Mouse (Mus musculus): ENCODE results near the gene Flt3l. TPM values are rescaled to one million over a fixed set of nuclear protein-coding genes. Genes with fewer than 3 reads are reported as not detected.

Flt3l gene
- total and polyA plus RNA-seq, 2 experiments from 2014 or later: 2.1 to 8.0 TPM

GRCm38 (mm10) chr7:45158991-45159390, 22.8 kb upstream of the Flt3l start:
- Histone ChIP-seq H3K4me1 (ENCODE audit: insufficient read depth, low read length) (peaks cover 3% of the 10 kb centered on the region), H3K27ac (no peak overlapping the region), H3K9me3 (ENCODE audit: low read length) (no peaks in the 10 kb centered on the region), H3K36me3 (ENCODE audit: insufficient read depth, low read length) (0 out of 2 replicates have a peak, but pooled peaks cover 4% of the 10 kb centered on the region), H3K4me3 (ENCODE audit: low read length) (no peak overlapping the region), H3K9ac (replicated peaks; ENCODE audit: low read length) (no peak overlapping the region), H3K4me2 (ENCODE audit: low read depth, low read length) (no peak overlapping the region), H3K27me3 (ENCODE audit: insufficient read depth, low read length) (no peaks in the 10 kb centered on the region; the same call in 1 of the 2 replicates)
- 96% methylated on average over 6 of the region's 6 CpGs for WGBS
- TF ChIP-seq CTCF (IDR thresholded peaks at IDR 0.05; ENCODE audit: low read depth): no peak
- DNase-seq (ENCODE audit: low spot score) (no peak), ATAC-seq (no peak)

GRCm38 (mm10) chr7:45157459-45157858, 21.2 kb upstream of the Flt3l start:
- TF ChIP-seq CTCF (IDR thresholded peaks at IDR 0.05; ENCODE audit: low read depth): no peak
- DNase-seq (ENCODE audit: low spot score) (no peak), ATAC-seq (no peak)
- no peak overlapping the region for H3K4me3 ChIP-seq (ENCODE audit: low read length)
- no peaks in the 10 kb centered on the region for H3K27me3 ChIP-seq (ENCODE audit: insufficient read depth, low read length)
- H3K9ac ChIP-seq (replicated peaks; ENCODE audit: low read length): no peak overlapping the region
- no peak overlapping the region for H3K27ac ChIP-seq
- no peak overlapping the region for H3K4me2 ChIP-seq (ENCODE audit: low read depth, low read length)
- no peaks in the 10 kb centered on the region for H3K9me3 ChIP-seq (ENCODE audit: low read length)
- 90% methylated on average over 14 of the region's 14 CpGs for WGBS
- 0 out of 2 replicates have a peak, but pooled peaks cover 4% of the 10 kb centered on the region for H3K36me3 ChIP-seq (ENCODE audit: insufficient read depth, low read length)
- peaks cover 7% of the 10 kb centered on the region; the same call in 1 of the 2 replicates for H3K4me1 ChIP-seq (ENCODE audit: insufficient read depth, low read length)

- 97% methylated on average over 15 of the region's 15 CpGs for WGBS
- H3K4me3 ChIP-seq (ENCODE audit: low read length): no peak overlapping the region
These were observed 20.0 kb upstream of the Flt3l start for GRCm38 (mm10) chr7:45156206-45156605.

GRCm38 (mm10) chr7:45155590-45155989, 19.4 kb upstream of the Flt3l start:
- no peak for ATAC-seq
- no peak overlapping the region for H3K4me3 ChIP-seq (ENCODE audit: low read length)
- no peaks in the 10 kb centered on the region for H3K27me3 ChIP-seq (ENCODE audit: insufficient read depth, low read length)
- DNase-seq (ENCODE audit: low spot score): no peak
- H3K9ac ChIP-seq (replicated peaks; ENCODE audit: low read length): no peak overlapping the region
- peak overlapping the region; percentile 89 for H3K4me2 ChIP-seq (ENCODE audit: low read depth, low read length)
- TF ChIP-seq CTCF (IDR thresholded peaks at IDR 0.05; ENCODE audit: low read depth): no peak
- H3K4me1 ChIP-seq (ENCODE audit: insufficient read depth, low read length): peaks cover 7% of the 10 kb centered on the region; the same call in 1 of the 2 replicates
- no peaks in the 10 kb centered on the region for H3K9me3 ChIP-seq (ENCODE audit: low read length)
- WGBS: 86% methylated on average over 9 of the region's 9 CpGs
- H3K36me3 ChIP-seq (ENCODE audit: insufficient read depth, low read length): 0 out of 2 replicates have a peak, but pooled peaks cover 4% of the 10 kb centered on the region
- no peak overlapping the region for H3K27ac ChIP-seq

More at GRCm38 (mm10) chr7:45156206-45156605, 20.0 kb upstream of the Flt3l start:
- H3K27ac ChIP-seq: no peak overlapping the region
- H3K4me2 ChIP-seq (ENCODE audit: low read depth, low read length): no peak overlapping the region
- no peak for TF ChIP-seq CTCF (IDR thresholded peaks at IDR 0.05; ENCODE audit: low read depth)
- H3K36me3 ChIP-seq (ENCODE audit: insufficient read depth, low read length): 0 out of 2 replicates have a peak, but pooled peaks cover 4% of the 10 kb centered on the region
- DNase-seq (ENCODE audit: low spot score) (no peak), ATAC-seq (no peak)
- no peak overlapping the region for H3K9ac ChIP-seq (replicated peaks; ENCODE audit: low read length)
- peaks cover 7% of the 10 kb centered on the region; the same call in 1 of the 2 replicates for H3K4me1 ChIP-seq (ENCODE audit: insufficient read depth, low read length)
- no peaks in the 10 kb centered on the region for H3K27me3 ChIP-seq (ENCODE audit: insufficient read depth, low read length)
- H3K9me3 ChIP-seq (ENCODE audit: low read length): no peaks in the 10 kb centered on the region

- Histone ChIP-seq H3K9ac (replicated peaks; ENCODE audit: low read length) (no peak overlapping the region; the same call in 1 of the 2 replicates), H3K27me3 (ENCODE audit: insufficient read depth, low read length) (no peaks in the 10 kb centered on the region), H3K9me3 (ENCODE audit: low read length) (no peaks in the 10 kb centered on the region), H3K4me2 (ENCODE audit: low read depth, low read length) (peak overlapping the region; percentile 89), H3K27ac (peak overlapping the region; percentile 88; the same call in 1 of the 2 replicates), H3K36me3 (ENCODE audit: insufficient read depth, low read length) (0 out of 2 replicates have a peak, but pooled peaks cover 2% of the 10 kb centered on the region), H3K4me3 (ENCODE audit: low read length) (peak overlapping the region; percentile 52), H3K4me1 (ENCODE audit: insufficient read depth, low read length) (peaks cover 7% of the 10 kb centered on the region; the same call in 1 of the 2 replicates)
- 80% methylated on average over 12 of the region's 12 CpGs for WGBS
- peak; percentile 67 for TF ChIP-seq CTCF (IDR thresholded peaks at IDR 0.05; ENCODE audit: low read depth)
- DNase-seq (ENCODE audit: low spot score) (peak; percentile 61), ATAC-seq (peak; percentile 4; the same call in 1 of the 2 replicates)
These were observed 18.8 kb upstream of the Flt3l start for GRCm38 (mm10) chr7:45154993-45155514.

GRCm38 (mm10) chr7:45154096-45154992, 18.1 kb upstream of the Flt3l start, which contains the start of the genes Pih1d1 and Aldh16a1:
TSS of gene Pih1d1 (plus strand) at chr7:45154303.
TSS of gene Aldh16a1 (minus strand) at chr7:45154584.
- Histone ChIP-seq H3K9ac (replicated peaks; ENCODE audit: low read length) (peak within 1 kb of the TSS; percentile 64), H3K4me1 (ENCODE audit: insufficient read depth, low read length) (peaks cover 7% of the 10 kb centered on the region; the same call in 1 of the 2 replicates), H3K4me3 (ENCODE audit: low read length) (peak within 1 kb of the TSS; percentile 52), H3K9me3 (ENCODE audit: low read length) (no peaks in the 10 kb centered on the region), H3K36me3 (ENCODE audit: insufficient read depth, low read length) (no peaks in the 10 kb centered on the region), H3K4me2 (ENCODE audit: low read depth, low read length) (peak within 1 kb of the TSS; percentile 89), H3K27ac (peak within 1 kb of the TSS; percentile 88), H3K27me3 (ENCODE audit: insufficient read depth, low read length) (no peaks in the 10 kb centered on the region)
- peak; percentile 97 for ATAC-seq
- DNase-seq (ENCODE audit: low spot score): peak; percentile 99
- peak; percentile 62 for TF ChIP-seq CTCF (IDR thresholded peaks at IDR 0.05; ENCODE audit: low read depth)
- 4% methylated on average over 66 of the region's 69 CpGs for WGBS

Data from hindbrain, postnatal 0 days (tissue).